Mouse (Mus musculus) small intestine, adult 10 weeks (tissue): ENCODE measurements around the gene Stxbp5. TPM values are rescaled to one million over a fixed set of nuclear protein-coding genes. Genes with fewer than 3 reads are reported as not detected.

ENCODE experiments used
- polyA plus RNA-seq: library from polyadenylated mRNA; stranded (reverse); fragments of 350-450 nt; fragmentation: Illumina TruSeq; extraction: RNeasy Lipid Tissue Mini Kit (QIAGEN cat#74804); gene quantifications from one replicate; pipeline ENCODE4 v1.2.3, GENCODE M21; 2014; ENCODE audit warnings: low replicate concordance

The Stxbp5 gene
- 23.9 TPM for polyA plus RNA-seq

DNA sequence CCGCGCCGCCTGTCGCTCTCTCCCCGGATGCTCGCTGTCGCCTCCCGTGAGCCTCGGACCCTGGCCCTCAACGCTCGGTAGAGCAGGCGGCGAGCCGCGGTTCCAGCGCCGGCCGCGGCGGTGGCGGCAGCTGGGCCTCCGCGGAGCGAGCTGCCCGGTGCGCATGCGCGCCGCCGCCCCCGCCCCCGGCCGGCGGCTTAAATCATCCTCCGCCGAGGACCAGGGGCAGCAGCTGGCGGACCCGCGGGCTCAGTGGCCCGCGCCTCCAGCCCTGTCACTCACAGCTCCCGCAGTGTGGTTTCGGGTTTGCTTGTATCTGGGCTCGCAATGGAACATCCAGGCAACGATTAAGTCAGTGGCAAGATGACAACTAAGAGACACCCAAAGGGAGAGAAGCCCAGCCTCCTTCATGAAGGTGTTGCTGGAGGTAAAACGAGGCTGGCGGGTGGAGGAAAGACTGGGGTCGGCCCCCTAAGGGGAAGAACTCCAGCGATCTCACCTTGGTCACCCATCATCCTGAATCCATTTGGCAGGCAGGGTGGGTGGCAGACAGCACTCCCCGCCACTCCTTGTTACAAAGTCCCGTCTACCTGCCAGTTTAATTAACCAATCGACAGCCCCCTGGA, at the start of gene Stxbp5:
Stxbp5 (minus strand) TSS at position 9 of the 626 bp plus-strand sequence.

Other genes starting within 250 kb of the Stxbp5 start
- 1.8 TPM for gene Samd5, start 225.9 kb downstream of the Stxbp5 start, polyA plus RNA-seq